Mouse (Mus musculus) frontal cortex, postnatal 14 days (tissue): ENCODE data around the gene Prrt2.
A peak's percentile ranks its signal among the peaks of the same experiment; 100 is the strongest.

Experiments
- DNase-seq, 2 experiments: peaks; one replicate each; pipeline ENCODE4 v3.0.0; 2022; ENCODE audit warnings: low spot score in 2 of 2

Gene Prrt2

GRCm38 (mm10) chr7:127020031-127020430 is 980 bp downstream of the Prrt2 start:
- DNase-seq = no peak

GRCm38 (mm10) chr7:127019306-127019960 is 1.6 kb downstream of the Prrt2 start:
- DNase-seq = no peak

- DNase-seq = no peak
Measured at GRCm38 (mm10) chr7:127018416-127019305, 2.4 kb downstream of the Prrt2 start.

GRCm38 (mm10) chr7:127017950-127018345 is 3.1 kb downstream of the Prrt2 start:
- no peak for DNase-seq

GRCm38 (mm10) chr7:127016971-127017949 is 3.8 kb downstream of the Prrt2 start, which contains the start of gene Pagr1a:
TSS of gene Pagr1a (minus strand) at chr7:127017352.
- DNase-seq = peak; percentile 95 to 96

- no peak for DNase-seq
Measured at GRCm38 (mm10) chr7:127016486-127016938, 4.5 kb downstream of the Prrt2 start.

GRCm38 (mm10) chr7:127016481-127016485 is 4.7 kb downstream of the Prrt2 start, which contains the start of gene Pagr1b:
TSS of gene Pagr1b (minus strand) at chr7:127016484.
- DNase-seq = no peak

- no peak for DNase-seq
Measured at GRCm38 (mm10) chr7:127016081-127016480, 4.9 kb downstream of the Prrt2 start.

- DNase-seq = no peak
Measured at GRCm38 (mm10) chr7:127014993-127015392, 6.0 kb downstream of the Prrt2 start.

- DNase-seq = no peak
Measured at GRCm38 (mm10) chr7:127014320-127014719, 6.7 kb downstream of the Prrt2 start, which contains the start of gene Mvp. TSS of gene Mvp (minus strand) at chr7:127014621.

- DNase-seq = no peak
Measured at GRCm38 (mm10) chr7:127013385-127013784, 7.6 kb downstream of the Prrt2 start.

GRCm38 (mm10) chr7:127012845-127013244 is 8.2 kb downstream of the Prrt2 start:
- no peak for DNase-seq

GRCm38 (mm10) chr7:127012374-127012773 is 8.6 kb downstream of the Prrt2 start:
- no peak for DNase-seq

GRCm38 (mm10) chr7:127011717-127012116 is 9.3 kb downstream of the Prrt2 start:
- no peak for DNase-seq

- no peak for DNase-seq
Measured at GRCm38 (mm10) chr7:127011051-127011450, 10.0 kb downstream of the Prrt2 start.

GRCm38 (mm10) chr7:127009307-127010085 is 11.5 kb downstream of the Prrt2 start:
- DNase-seq = no peak

- DNase-seq = peak in 1 of 2 experiments; percentile 57
Measured at GRCm38 (mm10) chr7:127008239-127009019, 12.6 kb downstream of the Prrt2 start.

- DNase-seq = no peak
Measured at GRCm38 (mm10) chr7:127007313-127008024, 13.5 kb downstream of the Prrt2 start.

GRCm38 (mm10) chr7:127004122-127004875 is 16.7 kb downstream of the Prrt2 start:
- DNase-seq = no peak
